Mouse (Mus musculus) liver, embryonic 14.5 days (tissue): ENCODE measurements around the gene Pak4.

Experiments
- CTCF ChIP-seq: IDR thresholded peaks from 2 replicates; pipeline ENCODE4 v1.5.1; 2016; ENCODE audit warnings: antibody characterized with exemption, low read depth, control low read depth
- EP300 ChIP-seq: IDR thresholded peaks from 2 replicates; pipeline ENCODE4 v1.6.1; 2016; ENCODE audit warnings: antibody characterized with exemption, low read depth

DNA sequence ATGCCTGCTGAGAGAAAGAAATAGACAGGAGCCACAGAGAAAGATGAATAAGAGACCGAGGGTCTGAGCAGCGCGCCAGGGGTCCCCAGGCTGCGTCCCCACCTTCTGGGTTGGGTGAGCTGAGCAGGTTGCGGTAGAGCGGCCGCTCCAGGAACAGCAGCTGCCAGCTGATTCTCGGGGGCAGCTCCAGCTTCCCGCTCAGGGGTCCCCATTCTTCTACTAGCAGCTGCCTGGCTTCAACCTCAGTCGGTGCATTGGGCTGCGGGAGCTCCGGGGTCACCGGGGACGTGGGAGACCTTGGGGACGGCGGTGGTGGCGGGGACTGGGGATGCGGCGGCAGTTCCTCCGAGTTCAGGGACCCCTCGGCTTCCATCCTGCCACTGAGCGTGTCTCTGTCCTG is 51.3 kb downstream of the Pak4 start:
- TF ChIP-seq CTCF, result no peak
- TF ChIP-seq EP300, result no peak
